Mouse (Mus musculus) erythroblast, adult 5-6 weeks (primary cell): ENCODE results near the gene Myadm. TPM values are rescaled to one million over a fixed set of nuclear protein-coding genes. Genes with fewer than 3 reads are reported as not detected.
"Not testable (repeated sequence)": the region's sequence is repeated elsewhere in the genome, so short reads cannot be mapped to it uniquely, and the experiment has no call there.

Experiments used
- ATAC-seq: replicated peaks from 2 replicates; pipeline ENCODE4 v1.8.0; 2016; ENCODE audit warnings: moderate number of reproducible peaks, mild to moderate bottlenecking, moderate TSS enrichment, inconsistent platforms; ENCODE audit not compliant: poor library complexity, low FRiP score, severe bottlenecking
- total RNA-seq, 2 experiments: library from RNA; stranded (forward) in 1 of 2; stranded (reverse) in 1 of 2; fragments of 150-400 nt in 1 of 2; fragments of 200-764, 138-1000 nt in 1 of 2; gene quantifications; 2 replicates each; pipeline versions ENCODE4 v1.2.3 to v1.2.4; 2015 to 2017; ENCODE audit warnings: low replicate concordance in 2 of 2

Myadm gene
- total RNA-seq (2015; ENCODE audit: low replicate concordance) = 18.4 and 20.5 TPM in 2 replicates
- total RNA-seq (2017; ENCODE audit: low replicate concordance) = 4.0 and 7.3 TPM in 2 replicates

- no peak for ATAC-seq
Observed at GRCm38 (mm10) chr7:3288976-3289970, at the start of gene Myadm, which contains the start of gene Prkcg. TSS of gene Myadm (plus strand) at chr7:3289080. TSS of gene Prkcg (plus strand) at chr7:3289179.

GRCm38 (mm10) chr7:3239193-3239592 is 49.7 kb upstream of the Myadm start:
- ATAC-seq = no peak

GRCm38 (mm10) chr7:3260701-3261100 is 28.2 kb upstream of the Myadm start:
- ATAC-seq = no peak

GRCm38 (mm10) chr7:3261446-3261845 is 27.4 kb upstream of the Myadm start:
- ATAC-seq = no peak

- ATAC-seq = no peak
Observed at GRCm38 (mm10) chr7:3262789-3263188, 26.1 kb upstream of the Myadm start.

GRCm38 (mm10) chr7:3264390-3265022 is 24.4 kb upstream of the Myadm start:
- ATAC-seq = no peak

- no peak for ATAC-seq
Observed at GRCm38 (mm10) chr7:3265311-3265710, 23.6 kb upstream of the Myadm start.

GRCm38 (mm10) chr7:3267261-3267660 is 21.6 kb upstream of the Myadm start:
- ATAC-seq = no peak

- ATAC-seq = no peak
Observed at GRCm38 (mm10) chr7:3267888-3268287, 21.0 kb upstream of the Myadm start.

GRCm38 (mm10) chr7:3268291-3268690 is 20.6 kb upstream of the Myadm start:
- ATAC-seq = no peak

GRCm38 (mm10) chr7:3272206-3272605 is 16.7 kb upstream of the Myadm start:
- no peak for ATAC-seq

GRCm38 (mm10) chr7:3275455-3276170 is 13.3 kb upstream of the Myadm start:
- no peak for ATAC-seq

- not testable (repeated sequence) for ATAC-seq
Observed at GRCm38 (mm10) chr7:3276781-3277180, 12.1 kb upstream of the Myadm start.

GRCm38 (mm10) chr7:3280080-3280653 is 8.7 kb upstream of the Myadm start:
- no peak for ATAC-seq

GRCm38 (mm10) chr7:3280654-3281153 is 8.2 kb upstream of the Myadm start:
- ATAC-seq = no peak

- no peak for ATAC-seq
Observed at GRCm38 (mm10) chr7:3281741-3282140, 7.1 kb upstream of the Myadm start.

- no peak for ATAC-seq
Observed at GRCm38 (mm10) chr7:3283081-3283875, 5.6 kb upstream of the Myadm start.

- no peak for ATAC-seq
Observed at GRCm38 (mm10) chr7:3284604-3285003, 4.3 kb upstream of the Myadm start.

- no peak for ATAC-seq
Observed at GRCm38 (mm10) chr7:3286036-3286435, 2.8 kb upstream of the Myadm start.
